Mouse (Mus musculus): ENCODE results near the gene Ssxb6. TPM values are rescaled to one million over a fixed set of nuclear protein-coding genes. Genes with fewer than 3 reads are reported as not detected.
"Not testable (repeated sequence)": the region's sequence is repeated elsewhere in the genome, so short reads cannot be mapped to it uniquely, and the experiment has no call there.

Gene Ssxb6
- polyA plus RNA-seq (2012; rRNA removed), result not detected in 2 replicates
- not detected in 2 replicates for polyA plus RNA-seq (2014; fragmentation: Nextera tagmentation; extraction: Ambion mirVana)

DNA sequence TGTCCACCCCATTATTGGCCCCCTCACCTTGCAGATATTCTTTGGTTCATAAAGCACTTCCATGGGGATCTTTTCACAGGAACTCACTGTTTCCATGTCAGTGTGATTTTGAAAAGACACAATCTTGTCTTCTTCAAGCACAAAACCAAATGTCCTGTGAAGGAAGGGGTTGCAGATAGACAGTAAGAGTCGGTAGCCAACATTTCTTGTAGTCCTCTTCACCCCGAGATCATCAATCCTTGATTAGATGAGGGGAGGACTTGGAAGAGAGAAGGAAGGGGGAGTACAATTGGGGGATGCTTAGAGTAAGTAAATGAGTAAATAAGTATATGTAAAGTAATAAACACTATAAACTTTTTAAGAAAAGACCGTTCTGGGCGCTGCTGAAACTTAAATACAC is at the start of gene Ssxb6:
Ssxb6 (minus strand) TSS at position 101 of the 400 bp plus-strand sequence.
- WGBS (ENCODE audit: insufficient replicate concordance), result 46% methylated on average over 4 of the region's 4 CpGs
- ATAC-seq (ENCODE audit: insufficient read depth); H3K27ac ChIP-seq: not testable (repeated sequence)

GRCm38 (mm10) chrX:8591716-8592115 is 43.7 kb upstream of the Ssxb6 start, which contains the start of gene Ssxb3:
TSS of gene Ssxb3 (minus strand) at chrX:8591816.
- not testable (repeated sequence) for H3K9me3 ChIP-seq (ENCODE audit: control insufficient read depth, low read length); DNase-seq (ENCODE audit: low read depth in 3 of 3, low spot score in 3 of 3); H3K36me3 ChIP-seq (replicated peaks; ENCODE audit: control insufficient read depth, insufficient read depth, low read depth); ATAC-seq (ENCODE audit: insufficient read depth); H3K9ac ChIP-seq (replicated peaks); H3K27me3 ChIP-seq (ENCODE audit: control insufficient read depth, insufficient read depth, low read length); H3K27ac ChIP-seq; H3K4me2 ChIP-seq (ENCODE audit: low read depth); H3K4me1 ChIP-seq (replicated peaks; ENCODE audit: control insufficient read depth in 2 of 2, insufficient read depth in 2 of 2, low read length in 1 of 2); H3K4me3 ChIP-seq (ENCODE audit: insufficient read depth in 1 of 2, low read depth in 2 of 2, low read length in 2 of 2)
- 19% methylated on average over 1 of the region's 1 CpGs for WGBS (ENCODE audit: insufficient replicate concordance)

More for the DNA sequence above, at the start of gene Ssxb6:
- not testable (repeated sequence) for H3K4me3 ChIP-seq (ENCODE audit: insufficient read depth in 1 of 2, low read depth in 2 of 2, low read length in 2 of 2); H3K27me3 ChIP-seq (ENCODE audit: control insufficient read depth, insufficient read depth, low read length); H3K36me3 ChIP-seq (replicated peaks; ENCODE audit: control insufficient read depth, insufficient read depth, low read depth); H3K4me1 ChIP-seq (replicated peaks; ENCODE audit: control insufficient read depth in 2 of 2, insufficient read depth in 2 of 2, low read length in 1 of 2); H3K4me2 ChIP-seq (ENCODE audit: low read depth); H3K9me3 ChIP-seq (ENCODE audit: control insufficient read depth, low read length); DNase-seq (ENCODE audit: low read depth in 3 of 3, low spot score in 3 of 3); H3K9ac ChIP-seq (replicated peaks)

GRCm38 (mm10) chrX:8524854-8525253 is 23.2 kb downstream of the Ssxb6 start, which contains the start of gene Gm14459:
TSS of gene Gm14459 (minus strand) at chrX:8524954.
- TF ChIP-seq EP300 (IDR thresholded peaks at IDR 0.05; ENCODE audit: low read depth), result no peak
- TF ChIP-seq CTCF (IDR thresholded peaks at IDR 0.05; ENCODE audit: low read depth), result no peak
- H3K27me3 ChIP-seq (ENCODE audit: control insufficient read depth, insufficient read depth, low read length), result no peaks in the 10 kb centered on the region
- no peak within 1 kb of the TSS for H3K4me2 ChIP-seq (ENCODE audit: low read depth)
- H3K4me1 ChIP-seq (replicated peaks; ENCODE audit: control insufficient read depth in 2 of 2, insufficient read depth in 2 of 2, low read length in 1 of 2), result no peaks in the 10 kb centered on the region
- no peak for DNase-seq (ENCODE audit: low read depth in 3 of 3, low spot score in 3 of 3)
- no peaks in the 10 kb centered on the region for H3K36me3 ChIP-seq (replicated peaks; ENCODE audit: control insufficient read depth, insufficient read depth, low read depth)
- WGBS (ENCODE audit: insufficient replicate concordance), result 46% methylated on average over 2 of the region's 2 CpGs
- ATAC-seq (ENCODE audit: insufficient read depth), result no peak
- H3K27ac ChIP-seq, result no peak within 1 kb of the TSS
- no peaks in the 10 kb centered on the region for H3K9me3 ChIP-seq (ENCODE audit: control insufficient read depth, low read length)
- no peak within 1 kb of the TSS for H3K9ac ChIP-seq (replicated peaks)
- no peak within 1 kb of the TSS for H3K4me3 ChIP-seq (ENCODE audit: insufficient read depth in 1 of 2, low read depth in 2 of 2, low read length in 2 of 2)

Other genes with a start within 250 kb of the Ssxb6 start
- gene Ssxb10, start 220.8 kb downstream of the Ssxb6 start, polyA plus RNA-seq (2012; rRNA removed), result not detected in 2 replicates
- not detected in 2 replicates for gene Ssxb10, start 220.8 kb downstream of the Ssxb6 start, polyA plus RNA-seq (2014; fragmentation: Nextera tagmentation; extraction: Ambion mirVana)
- gene Ssxb9, start 181.3 kb downstream of the Ssxb6 start, polyA plus RNA-seq (2012; rRNA removed), result not detected in 2 replicates
- gene Ssxb9, start 181.3 kb downstream of the Ssxb6 start, polyA plus RNA-seq (2014; fragmentation: Nextera tagmentation; extraction: Ambion mirVana), result not detected in 2 replicates
- not detected in 2 replicates for gene Ssxb1, start 134.9 kb downstream of the Ssxb6 start, polyA plus RNA-seq (2012; rRNA removed)
- gene Ssxb1, start 134.9 kb downstream of the Ssxb6 start, polyA plus RNA-seq (2014; fragmentation: Nextera tagmentation; extraction: Ambion mirVana), result not detected in 2 replicates
- gene Ssxb2, start 86.5 kb downstream of the Ssxb6 start, polyA plus RNA-seq (2012; rRNA removed), result not detected in 2 replicates
- not detected in 2 replicates for gene Ssxb2, start 86.5 kb downstream of the Ssxb6 start, polyA plus RNA-seq (2014; fragmentation: Nextera tagmentation; extraction: Ambion mirVana)
- gene Gm14459, start 23.3 kb downstream of the Ssxb6 start, polyA plus RNA-seq (2012; rRNA removed), result not detected in 2 replicates
- gene Gm14459, start 23.3 kb downstream of the Ssxb6 start, polyA plus RNA-seq (2014; fragmentation: Nextera tagmentation; extraction: Ambion mirVana), result not detected in 2 replicates
- not detected in 2 replicates for gene Ssxb3, start 43.6 kb upstream of the Ssxb6 start, polyA plus RNA-seq (2012; rRNA removed)
- gene Ssxb3, start 43.6 kb upstream of the Ssxb6 start, polyA plus RNA-seq (2014; fragmentation: Nextera tagmentation; extraction: Ambion mirVana), result not detected in 2 replicates
- not detected in 2 replicates for gene Ssxb8, start 142.6 kb upstream of the Ssxb6 start, polyA plus RNA-seq (2012; rRNA removed)
- gene Ssxb8, start 142.6 kb upstream of the Ssxb6 start, polyA plus RNA-seq (2014; fragmentation: Nextera tagmentation; extraction: Ambion mirVana), result not detected in 2 replicates
- not detected in 2 replicates for gene Ssx9, start 200.2 kb upstream of the Ssxb6 start, polyA plus RNA-seq (2012; rRNA removed)
- not detected in 2 replicates for gene Ssx9, start 200.2 kb upstream of the Ssxb6 start, polyA plus RNA-seq (2014; fragmentation: Nextera tagmentation; extraction: Ambion mirVana)